Mouse (Mus musculus): ENCODE measurements at regions not wholly inside any gene's neighbourhood (a gene's known extent, or its start where the extent isn't known, plus 50 kb on each side); places are given as distances from the start of the nearest gene placed in this dataset.

DNA sequence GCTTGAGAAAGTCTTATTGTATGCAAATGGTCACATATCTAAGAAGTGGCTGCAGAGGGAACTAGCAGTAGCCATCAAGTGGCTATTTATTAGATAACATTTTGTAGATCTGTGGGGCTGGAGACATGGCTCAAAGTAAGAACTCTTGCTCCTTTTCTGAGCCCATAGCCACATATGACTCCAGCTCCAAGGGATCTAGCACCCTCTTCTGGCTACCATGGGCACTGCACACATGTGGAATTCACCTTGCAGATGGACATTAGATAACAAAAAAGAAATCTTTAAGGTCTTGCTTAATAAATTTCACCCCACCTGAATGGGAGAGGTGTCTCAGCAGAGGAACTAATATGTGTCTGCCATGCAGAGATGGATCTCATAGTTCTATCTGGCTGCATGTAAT lies 96.2 kb upstream of the Trpc7 start:
- no peaks in the 10 kb centered on the region; the same call in 1 of the 2 replicates for H3K9me3 ChIP-seq (replicated peaks)
- peaks cover 6% of the 10 kb centered on the region; the same call in 1 of the 2 replicates for H3K4me1 ChIP-seq
- H3K27me3 ChIP-seq (ENCODE audit: low read depth, poor library complexity, severe bottlenecking): no peaks in the 10 kb centered on the region
- H3K36me3 ChIP-seq: no peaks in the 10 kb centered on the region
- no peak overlapping the region for H3K4me3 ChIP-seq
- DNase-seq (ENCODE audit: low spot score): peak; percentile 41
- no peak overlapping the region for H3K27ac ChIP-seq

DNA sequence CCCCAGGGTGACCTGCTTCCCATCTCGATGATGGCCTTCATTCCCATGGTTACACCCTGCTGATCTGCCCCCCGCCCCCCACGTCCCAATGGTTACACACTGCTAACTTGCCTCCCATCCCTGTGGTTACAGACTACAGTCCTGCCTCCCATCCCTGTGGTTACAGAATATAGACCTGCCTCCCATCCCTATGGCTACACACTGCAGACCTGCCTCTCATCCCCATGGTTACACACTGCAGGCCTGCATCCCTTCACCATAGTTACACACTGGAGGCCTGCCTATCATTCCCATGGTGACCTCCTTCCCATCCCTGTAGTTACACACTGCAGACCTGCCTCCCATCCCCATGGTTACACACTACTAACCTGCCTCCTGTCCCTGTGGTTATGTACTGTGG lies 78.3 kb upstream of the Trpc7 start:
- WGBS: 85% methylated on average over 3 of the region's 3 CpGs
- Histone ChIP-seq H3K4me1 (no peaks in the 10 kb centered on the region), H3K9me3 (replicated peaks) (no peaks in the 10 kb centered on the region), H3K36me3 (no peaks in the 10 kb centered on the region), H3K27me3 (ENCODE audit: low read depth, poor library complexity, severe bottlenecking) (no peaks in the 10 kb centered on the region), H3K4me3 (no peak overlapping the region), H3K27ac (no peak overlapping the region)
- no peak for DNase-seq (ENCODE audit: low spot score)

DNA sequence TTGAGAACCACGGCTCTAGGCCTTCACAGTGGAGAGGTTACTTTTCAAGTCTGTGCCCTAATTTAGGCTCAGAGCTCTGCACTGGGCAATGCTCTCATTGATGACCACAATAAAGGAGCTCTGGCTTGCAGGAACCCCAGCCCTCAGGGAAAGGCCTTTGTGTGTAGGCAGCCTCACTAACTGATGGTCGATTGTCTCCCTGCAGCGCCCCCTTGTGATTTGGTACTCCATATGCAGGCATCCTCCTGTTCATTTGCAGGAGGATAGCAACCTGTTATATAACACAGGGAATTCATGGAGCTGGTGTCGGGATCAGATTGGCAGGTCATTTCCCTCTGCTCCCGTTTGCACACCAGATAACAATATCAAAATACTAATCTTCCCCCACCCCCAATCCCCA lies 59.6 kb upstream of the Trpc7 start:
- no peaks in the 10 kb centered on the region for H3K9me3 ChIP-seq (replicated peaks)
- no peak overlapping the region for H3K4me3 ChIP-seq
- no peak for DNase-seq (ENCODE audit: low spot score)
- H3K27ac ChIP-seq: no peak overlapping the region
- no peaks in the 10 kb centered on the region for H3K27me3 ChIP-seq (ENCODE audit: low read depth, poor library complexity, severe bottlenecking)
- no peaks in the 10 kb centered on the region for H3K36me3 ChIP-seq
- WGBS: 41% methylated on average over 5 of the region's 5 CpGs
- H3K4me1 ChIP-seq: no peaks in the 10 kb centered on the region

DNA sequence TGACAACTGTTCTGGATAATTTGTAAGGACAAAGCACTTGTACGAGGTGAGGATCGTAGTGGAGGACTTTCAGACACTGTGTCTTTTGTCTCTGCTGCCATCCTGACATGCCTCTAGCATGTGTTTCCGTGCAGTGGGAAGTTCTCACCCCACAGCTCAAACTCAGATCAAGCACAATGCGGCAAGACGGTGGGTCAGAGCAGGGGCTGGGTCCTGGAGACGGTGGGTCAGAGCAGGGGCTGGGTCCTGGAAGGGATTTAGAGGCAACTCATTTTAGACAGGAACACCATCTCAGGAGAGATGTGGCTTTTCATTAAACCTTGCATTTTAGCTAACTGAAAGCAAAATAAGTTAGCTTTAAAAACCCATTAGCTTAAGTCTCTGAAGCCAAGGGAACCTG lies 52.3 kb upstream of the Trpc7 start:
- 93% methylated on average over 6 of the region's 6 CpGs for WGBS
- Histone ChIP-seq H3K9me3 (replicated peaks) (no peaks in the 10 kb centered on the region), H3K4me3 (no peak overlapping the region), H3K27me3 (ENCODE audit: low read depth, poor library complexity, severe bottlenecking) (no peaks in the 10 kb centered on the region), H3K4me1 (peaks cover 4% of the 10 kb centered on the region), H3K36me3 (no peaks in the 10 kb centered on the region), H3K27ac (no peak overlapping the region)
- no peak for DNase-seq (ENCODE audit: low spot score)

DNA sequence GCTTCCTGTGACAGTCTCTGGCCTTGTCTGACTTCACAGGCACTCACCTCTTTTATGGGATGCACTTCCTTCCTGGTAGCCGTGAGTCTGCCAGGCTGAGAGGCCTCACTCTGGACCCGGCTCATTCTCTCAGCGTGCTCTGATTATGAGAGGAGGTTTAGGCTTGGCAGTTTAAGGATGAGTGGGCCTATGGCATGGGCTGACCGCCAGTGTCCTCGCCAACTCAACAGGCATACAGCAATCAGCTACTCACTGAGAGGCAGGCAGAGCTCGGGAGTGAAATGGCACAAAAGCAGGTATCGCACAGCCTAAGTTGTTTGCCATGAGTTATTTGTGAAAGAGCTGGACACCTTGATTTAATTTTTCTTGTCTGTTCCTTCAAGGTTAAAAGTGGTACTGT lies 51.5 kb upstream of the Trpc7 start:
- peaks cover 4% of the 10 kb centered on the region for H3K4me1 ChIP-seq
- H3K4me3 ChIP-seq: no peak overlapping the region
- peak; percentile 26 for DNase-seq (ENCODE audit: low spot score)
- no peaks in the 10 kb centered on the region for H3K36me3 ChIP-seq
- H3K27me3 ChIP-seq (ENCODE audit: low read depth, poor library complexity, severe bottlenecking): no peaks in the 10 kb centered on the region
- WGBS: 71% methylated on average over 7 of the region's 7 CpGs
- H3K9me3 ChIP-seq (replicated peaks): no peaks in the 10 kb centered on the region
- H3K27ac ChIP-seq: no peak overlapping the region
